Mouse (Mus musculus) adrenal gland (tissue): Measurements from ENCODE around the gene Olfr786.

Experiments used
- intact Hi-C: fragments of 180-260 bp; cut with DNase I; formaldehyde crosslinking; loops from one replicate; pipeline ENCODE4 v1.15.1; 2025
- long read RNA-seq, 2 experiments: library from polyadenylated mRNA; unstranded; transcript quantifications; one replicate each; pipeline ENCODE4 v2.0.0; 2020; ENCODE audit warnings: borderline replicate concordance in 1 of 2; ENCODE audit not compliant: insufficient replicate concordance in 1 of 2

Olfr786 gene
- long read RNA-seq, experiment 1 = 0 reads
- long read RNA-seq, experiment 2 = 0 reads

DNA sequence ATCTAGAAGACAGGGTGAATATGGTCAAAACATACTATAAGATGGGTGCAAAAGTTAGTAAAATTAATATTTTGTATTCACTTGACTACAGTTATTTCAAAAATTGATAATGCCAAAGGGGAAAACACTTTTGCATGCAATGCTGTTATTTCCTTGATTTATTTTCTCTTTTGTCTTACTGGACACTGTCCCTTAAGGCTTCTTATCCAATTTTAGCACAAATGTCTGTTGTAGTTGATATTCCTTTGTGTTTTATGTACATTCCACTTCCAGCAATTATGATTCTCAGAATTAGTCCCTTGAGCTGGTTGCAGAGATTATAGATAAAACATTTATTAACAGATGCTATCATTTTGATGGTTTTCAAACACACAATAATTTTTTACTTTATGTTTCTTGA lies at the start of gene Olfr786:
Gene Olfr786 (plus strand): TSS at position 301 of the 400 bp plus-strand sequence.
- intact Hi-C loops = no loop called here

GRCm38 (mm10) chr10:129383783-129384182 lies 43.3 kb upstream of the Olfr786 start, which contains the start of gene Olfr784:
TSS of gene Olfr784 (plus strand) at chr10:129384083.
- intact Hi-C loops = no loop called here

- intact Hi-C loops = no loop called here
Measured at GRCm38 (mm10) chr10:129400892-129401291, 26.2 kb upstream of the Olfr786 start.

DNA sequence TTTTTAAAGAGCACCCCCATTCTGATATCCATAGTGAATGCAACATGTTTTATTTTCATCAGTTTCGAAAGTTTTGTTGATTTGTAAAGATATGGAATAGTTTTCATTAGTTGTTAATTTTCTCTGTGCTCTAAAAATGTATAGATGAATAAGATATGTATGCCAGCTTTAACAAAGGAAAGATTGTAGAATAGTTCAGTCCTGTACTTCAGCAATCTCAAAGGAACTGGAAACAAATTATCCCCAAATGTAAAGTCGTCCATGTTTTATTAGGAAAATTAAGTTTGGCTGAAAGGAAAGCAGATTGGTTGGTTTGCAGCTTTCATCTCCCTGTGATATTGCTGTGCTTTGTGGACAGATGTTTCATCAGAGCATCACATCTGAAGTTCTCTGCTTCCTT lies 22.0 kb upstream of the Olfr786 start, which contains the start of gene Olfr785:
Gene Olfr785 (plus strand): TSS at position 301 of the 400 bp plus-strand sequence.
- intact Hi-C loops = no loop called here

DNA sequence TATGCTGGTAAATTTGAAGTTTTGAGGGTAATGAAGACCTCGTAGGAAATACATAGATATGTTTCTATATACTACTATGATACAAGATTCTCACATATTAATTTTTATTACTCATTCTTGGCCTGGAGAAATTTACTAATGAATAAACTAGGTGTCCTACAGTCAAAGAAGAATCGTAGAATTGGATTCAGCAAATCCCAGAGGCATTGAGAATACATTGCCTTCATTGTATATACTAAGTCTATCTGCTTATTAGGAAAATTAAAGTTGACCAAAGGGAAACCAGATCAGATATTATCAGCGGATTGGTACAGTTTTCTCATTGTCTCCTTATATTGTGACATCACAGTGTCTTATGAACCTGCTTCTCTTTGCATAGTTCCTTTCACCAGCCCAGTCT lies 34.5 kb downstream of the Olfr786 start, which contains the start of gene Olfr787:
Gene Olfr787 (plus strand): TSS at position 301 of the 400 bp plus-strand sequence.
- intact Hi-C loops = no loop called here

DNA sequence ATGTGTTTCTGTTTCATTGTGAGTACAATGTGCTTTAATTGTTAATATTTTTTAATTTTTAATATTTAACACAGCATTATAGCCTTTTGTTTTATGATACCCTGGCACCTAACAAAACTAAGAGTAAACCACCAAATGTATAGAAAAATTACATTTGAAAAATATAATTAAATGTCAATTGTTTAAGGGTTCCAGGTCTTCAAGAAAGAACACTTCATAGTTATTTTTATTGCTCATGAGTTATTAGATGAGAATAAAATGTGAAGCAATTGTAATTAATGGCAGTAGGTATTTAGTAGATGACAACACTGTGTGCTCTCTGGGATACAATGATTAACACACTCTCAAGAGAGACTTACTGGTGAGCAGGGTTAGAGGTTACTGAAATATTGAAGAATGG lies 43.6 kb downstream of the Olfr786 start, which contains the start of gene Olfr788:
Gene Olfr788 (plus strand): TSS at position 301 of the 400 bp plus-strand sequence.
- intact Hi-C loops = no loop called here

GRCm38 (mm10) chr10:129473256-129473655 lies 46.1 kb downstream of the Olfr786 start:
- intact Hi-C loops = no loop called here

DNA sequence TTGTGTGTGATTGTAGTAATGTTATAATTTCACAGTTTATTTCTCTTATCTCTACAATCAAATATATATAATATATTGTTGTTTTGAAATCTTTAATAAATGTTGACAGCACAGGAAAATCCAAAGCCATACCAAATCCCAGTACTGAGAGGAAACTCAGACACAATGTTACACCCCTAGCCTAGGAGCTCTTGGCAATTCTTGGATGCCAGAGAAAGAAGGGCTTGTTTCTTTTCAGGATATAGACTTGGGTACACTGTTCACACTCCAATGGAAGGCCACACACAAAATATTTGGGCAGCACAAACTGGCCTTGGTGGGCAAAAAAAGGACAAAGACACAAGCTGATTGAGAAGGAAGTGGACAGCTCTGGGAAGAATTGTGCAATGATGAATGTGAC lies 46.6 kb downstream of the Olfr786 start:
- intact Hi-C loops = no loop called here

GRCm38 (mm10) chr10:129484452-129484851 lies 57.3 kb downstream of the Olfr786 start, which contains the start of gene Olfr789:
TSS of gene Olfr789 (plus strand) at chr10:129484752.
- intact Hi-C loops = no loop called here
